Mouse (Mus musculus): ENCODE data around the gene Dip2b. TPM values are rescaled to one million over a fixed set of nuclear protein-coding genes. Genes with fewer than 3 reads are reported as not detected.

Dip2b gene
- total RNA-seq, 2 experiments from 2014 or later = 19.4 to 20.2 TPM

GRCm38 (mm10) chr15:100084882-100085281, 46.4 kb downstream of the Dip2b start:
- DNase-seq = no peak

- peak in 1 of 2 experiments; percentile 14 for DNase-seq
Observed at GRCm38 (mm10) chr15:100088021-100088420, 49.6 kb downstream of the Dip2b start.

- DNase-seq = no peak
Observed at GRCm38 (mm10) chr15:100089645-100090053, 51.2 kb downstream of the Dip2b start.

- DNase-seq = no peak
Observed at GRCm38 (mm10) chr15:100091818-100092217, 53.4 kb downstream of the Dip2b start.

GRCm38 (mm10) chr15:100092258-100092657, 53.8 kb downstream of the Dip2b start:
- no peak for DNase-seq

DNA sequence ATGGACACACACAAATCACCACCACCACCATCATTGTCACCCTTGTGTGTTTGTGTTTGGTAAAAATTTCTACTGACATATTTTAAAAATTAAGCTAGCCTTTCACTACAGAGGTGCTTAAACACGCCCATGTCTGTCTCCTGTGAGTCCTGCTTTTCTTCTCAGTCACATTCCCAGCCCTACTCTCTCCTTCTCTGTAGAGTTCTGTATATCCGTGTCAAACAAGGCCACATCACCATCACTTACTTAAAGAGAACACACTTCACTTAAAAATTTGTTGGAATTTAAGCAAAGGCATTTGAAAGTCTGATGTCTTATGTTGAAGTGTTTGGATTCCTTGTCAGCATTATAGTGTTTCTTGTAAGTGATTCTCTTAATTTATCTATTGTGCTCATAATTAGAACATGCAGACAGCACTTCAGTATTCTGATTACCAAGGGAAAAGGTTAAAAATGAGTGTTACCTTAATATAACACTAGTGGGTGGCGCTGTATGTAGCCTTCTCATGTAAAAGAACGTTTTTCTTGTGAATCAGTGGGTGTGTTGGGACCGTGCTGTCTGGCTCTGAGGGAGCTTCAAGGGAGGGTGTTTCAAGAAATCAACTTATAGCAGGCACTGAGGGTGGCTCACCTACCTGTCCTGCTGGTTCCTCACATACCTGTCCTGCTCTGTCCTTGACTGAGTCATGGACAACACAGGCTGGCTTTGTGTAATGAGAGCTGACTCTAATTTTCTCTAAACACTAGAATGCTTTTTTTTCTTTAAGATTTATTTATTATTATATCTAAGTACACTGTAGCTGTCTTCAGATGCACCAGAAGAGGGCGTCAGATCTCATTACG, 58.3 kb downstream of the Dip2b start:
- DNase-seq = no peak

DNA sequence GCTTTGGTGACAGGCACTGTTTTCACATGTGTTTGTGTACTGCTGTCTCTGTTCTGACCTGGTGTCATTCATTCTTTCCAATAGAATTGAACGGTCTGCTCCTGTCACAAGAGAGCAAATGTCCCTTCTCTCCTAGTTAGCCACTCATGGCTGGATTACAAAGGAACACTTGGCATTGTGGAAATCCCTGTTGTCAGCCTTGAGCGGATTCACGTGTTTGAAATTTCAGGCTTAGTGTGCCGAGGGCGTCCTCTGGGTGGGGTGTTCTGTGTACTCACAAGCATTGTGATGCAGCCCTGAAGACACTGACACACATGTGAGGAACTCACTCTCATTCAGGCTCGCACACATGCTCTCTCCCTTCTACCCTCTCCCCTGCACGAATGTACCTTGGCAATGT, 61.9 kb downstream of the Dip2b start:
- no peak for DNase-seq

DNA sequence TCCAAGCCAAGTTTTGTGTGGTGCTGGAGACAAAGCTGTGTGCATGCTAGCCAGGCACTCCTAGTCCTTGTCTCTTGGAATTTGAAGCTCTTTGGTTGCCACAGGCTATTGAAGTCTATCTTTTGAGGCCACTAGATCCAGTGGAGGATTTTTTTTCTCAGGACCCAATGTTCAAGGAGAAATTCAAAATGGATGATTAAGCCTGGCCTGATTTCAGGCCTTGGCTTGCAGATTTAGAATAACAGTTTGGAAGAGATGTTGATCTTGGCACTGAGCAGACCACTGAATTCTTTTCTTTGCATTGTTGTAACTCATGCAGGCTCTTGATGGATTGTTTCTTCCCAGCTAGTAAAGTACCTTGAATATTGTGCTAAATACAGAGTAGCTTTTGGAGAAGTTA, 62.7 kb downstream of the Dip2b start:
- DNase-seq = peak in 1 of 2 experiments; percentile 35

GRCm38 (mm10) chr15:100104126-100104525, 65.7 kb downstream of the Dip2b start:
- DNase-seq = no peak

DNA sequence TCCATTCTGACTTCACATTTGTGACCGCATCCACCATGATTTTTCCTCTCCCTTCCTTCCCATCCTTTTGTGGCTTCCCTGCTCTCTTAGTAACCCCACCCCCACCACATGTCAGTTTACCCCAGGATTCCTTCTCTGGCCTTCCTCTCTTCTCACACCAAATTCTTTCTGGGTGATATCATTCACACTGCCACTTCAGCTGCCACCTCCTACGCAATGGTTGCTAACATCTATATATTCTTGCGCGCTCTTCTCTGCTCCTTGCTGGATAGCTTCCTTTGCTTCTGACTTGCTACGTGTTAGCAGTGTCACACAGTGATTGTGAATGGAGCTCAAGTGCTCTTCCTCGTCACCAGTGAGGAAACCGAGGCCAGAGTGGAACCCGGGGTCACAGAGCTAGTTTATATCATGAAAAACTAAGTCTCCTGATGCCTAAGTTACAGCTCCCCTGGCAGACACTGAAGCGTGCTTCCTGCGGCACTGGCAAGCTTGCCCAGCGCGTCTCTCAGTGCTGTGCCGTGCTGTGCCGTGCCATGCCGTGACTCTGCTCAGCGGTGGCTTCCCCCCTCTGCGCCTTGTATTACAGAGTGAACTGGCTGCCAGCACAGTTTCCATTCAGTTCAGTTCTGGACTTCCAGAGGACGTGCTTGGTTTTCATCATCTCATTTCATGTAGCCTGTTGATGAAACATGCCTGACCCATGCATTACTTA, 69.8 kb downstream of the Dip2b start:
- DNase-seq = peak in 1 of 2 experiments; percentile 20

GRCm38 (mm10) chr15:100109916-100110315, 71.5 kb downstream of the Dip2b start:
- DNase-seq = no peak

GRCm38 (mm10) chr15:100111891-100112290, 73.4 kb downstream of the Dip2b start:
- no peak for DNase-seq

DNA sequence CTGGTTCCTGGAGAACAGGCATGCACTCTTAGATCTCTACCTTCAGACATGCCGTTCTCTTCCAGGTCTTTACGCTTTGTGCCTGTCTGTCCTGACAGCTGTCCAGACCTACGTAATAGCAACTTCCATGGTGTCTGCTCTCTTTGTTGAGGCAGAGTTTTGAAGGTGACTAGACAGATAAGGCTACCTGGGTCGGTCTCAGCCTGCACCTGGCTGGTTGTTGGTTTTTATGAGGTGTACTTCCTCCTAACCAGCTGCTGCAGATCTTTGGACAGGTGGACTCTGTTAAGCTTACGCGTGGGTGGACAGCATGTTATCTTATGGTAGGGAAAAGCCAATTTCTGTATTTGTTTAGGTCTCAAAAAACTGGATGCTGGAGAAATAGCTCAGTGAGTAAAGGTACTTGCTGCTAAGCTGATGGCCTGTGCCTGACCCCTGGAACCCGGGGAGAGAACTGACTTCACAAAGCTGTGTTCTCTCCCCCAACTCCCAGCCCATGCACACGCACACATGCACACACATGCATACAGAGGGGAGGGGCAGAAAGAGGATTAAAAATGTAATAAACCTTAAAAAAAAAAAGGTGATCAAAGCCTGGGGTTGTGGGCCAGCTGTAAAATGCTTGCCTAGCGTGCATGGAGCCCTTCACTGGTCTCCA, 74.0 kb downstream of the Dip2b start:
- DNase-seq = no peak

- DNase-seq = no peak
Observed at GRCm38 (mm10) chr15:100113343-100114275, 75.1 kb downstream of the Dip2b start.

- DNase-seq = no peak
Observed at GRCm38 (mm10) chr15:100115416-100115815, 77.0 kb downstream of the Dip2b start.

DNA sequence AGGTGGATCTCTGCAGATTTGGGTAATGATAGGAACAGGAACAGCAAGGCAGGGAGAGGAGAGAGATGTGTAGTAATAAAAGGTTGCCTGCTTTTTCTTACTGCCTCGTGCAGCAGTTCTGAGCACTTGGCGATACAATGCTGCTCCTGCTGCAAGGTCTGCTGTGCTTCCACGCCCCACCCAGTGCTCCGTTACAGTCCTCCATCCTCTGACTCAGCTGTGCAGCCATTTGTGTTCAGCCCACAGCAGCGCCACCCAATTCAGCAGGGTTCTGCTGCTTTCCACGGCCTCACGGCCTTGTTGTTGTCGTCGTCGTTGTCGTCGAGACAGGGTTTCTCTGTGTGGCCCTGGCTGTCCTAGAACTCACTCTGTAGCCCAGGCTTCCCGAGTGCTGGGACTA, 77.9 kb downstream of the Dip2b start:
- DNase-seq = no peak

DNA sequence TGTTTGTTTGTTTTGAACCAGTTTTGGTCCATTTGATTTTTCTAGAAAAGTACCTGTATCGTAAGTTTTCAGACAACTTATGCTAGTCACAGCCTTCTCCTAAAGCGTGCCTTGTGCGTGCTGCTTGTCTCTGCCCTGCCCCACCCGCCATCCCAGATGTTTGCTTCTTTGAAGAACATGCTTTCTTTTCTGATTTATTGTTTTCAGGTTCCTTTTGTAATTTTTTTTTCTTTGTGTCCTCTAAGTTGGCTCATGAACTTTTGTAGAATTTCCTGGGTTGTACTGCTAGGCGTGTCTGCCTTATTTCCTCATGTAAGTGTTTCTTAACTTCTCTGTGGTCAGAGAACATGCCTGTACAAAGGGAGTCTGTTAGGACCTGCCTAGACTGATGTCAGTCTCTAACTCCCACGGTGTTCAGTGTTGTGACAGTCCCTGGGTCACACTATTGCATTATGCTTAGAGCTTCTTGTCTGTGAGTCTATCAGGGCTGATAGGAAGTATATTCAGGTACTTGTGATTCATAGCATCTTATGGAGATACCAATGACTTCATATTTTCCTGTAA, 80.8 kb downstream of the Dip2b start:
- peak in 1 of 2 experiments; percentile 19 for DNase-seq

DNA sequence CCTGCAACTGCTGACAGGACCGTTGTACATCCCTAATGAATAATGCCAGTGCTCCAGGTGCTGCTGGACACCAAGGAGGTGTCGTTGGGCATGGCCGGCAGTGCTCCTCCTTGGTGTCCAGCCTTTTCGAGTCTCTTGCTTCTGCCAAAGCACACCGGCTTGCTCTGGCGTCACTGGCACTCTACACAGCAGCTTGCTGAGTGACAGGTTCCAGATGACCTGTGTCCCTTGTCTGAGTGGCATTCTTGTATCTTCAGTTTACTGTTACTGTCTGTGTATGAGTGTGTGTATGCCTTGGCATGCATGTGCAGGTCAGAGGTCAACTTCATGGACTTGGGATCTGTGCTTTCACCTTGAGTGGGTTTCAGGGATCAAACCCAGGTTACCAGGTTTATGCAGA, 83.0 kb downstream of the Dip2b start:
- DNase-seq = peak; percentile 48 to 69

DNA sequence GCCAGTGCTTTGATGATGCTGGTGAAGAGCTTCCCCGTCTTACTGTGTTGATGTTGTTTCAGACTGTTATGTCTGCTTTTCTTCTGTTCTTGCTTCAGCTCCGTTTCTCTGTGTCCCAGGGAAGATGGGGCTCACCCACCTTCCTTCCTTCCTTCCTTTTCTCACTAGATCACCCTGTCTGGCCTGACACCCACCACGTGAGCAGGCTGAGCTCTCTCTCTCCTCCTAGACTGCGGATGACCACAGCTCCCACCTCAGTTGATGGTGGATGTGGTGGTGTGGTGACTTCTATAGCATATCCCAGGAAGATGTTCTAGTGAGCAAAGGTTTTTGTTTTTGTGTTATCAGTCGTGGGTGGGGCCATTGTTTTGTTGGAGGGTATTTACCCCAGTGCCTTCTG, 85.4 kb downstream of the Dip2b start:
- DNase-seq = no peak

DNA sequence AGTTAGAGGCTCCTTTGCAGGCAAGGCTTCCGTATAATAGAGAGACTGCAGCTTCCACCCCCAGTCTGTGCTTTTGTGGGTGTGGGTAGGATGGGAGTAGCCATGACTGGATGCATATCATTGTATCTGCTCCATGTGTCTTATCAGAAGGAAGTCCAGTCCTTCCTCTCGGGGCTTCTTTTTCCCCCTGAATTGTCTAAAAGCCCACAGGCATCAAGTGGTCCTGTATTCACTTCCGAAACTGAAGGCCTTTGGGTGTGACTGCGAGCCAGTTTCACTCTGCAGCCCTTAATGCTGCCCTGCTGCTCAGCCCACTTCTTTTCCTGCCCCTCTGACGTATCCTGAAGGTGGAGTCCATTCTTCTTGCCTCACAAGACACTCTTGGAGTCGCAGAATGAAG, 86.8 kb downstream of the Dip2b start:
- peak; percentile 36 to 60 for DNase-seq

DNA sequence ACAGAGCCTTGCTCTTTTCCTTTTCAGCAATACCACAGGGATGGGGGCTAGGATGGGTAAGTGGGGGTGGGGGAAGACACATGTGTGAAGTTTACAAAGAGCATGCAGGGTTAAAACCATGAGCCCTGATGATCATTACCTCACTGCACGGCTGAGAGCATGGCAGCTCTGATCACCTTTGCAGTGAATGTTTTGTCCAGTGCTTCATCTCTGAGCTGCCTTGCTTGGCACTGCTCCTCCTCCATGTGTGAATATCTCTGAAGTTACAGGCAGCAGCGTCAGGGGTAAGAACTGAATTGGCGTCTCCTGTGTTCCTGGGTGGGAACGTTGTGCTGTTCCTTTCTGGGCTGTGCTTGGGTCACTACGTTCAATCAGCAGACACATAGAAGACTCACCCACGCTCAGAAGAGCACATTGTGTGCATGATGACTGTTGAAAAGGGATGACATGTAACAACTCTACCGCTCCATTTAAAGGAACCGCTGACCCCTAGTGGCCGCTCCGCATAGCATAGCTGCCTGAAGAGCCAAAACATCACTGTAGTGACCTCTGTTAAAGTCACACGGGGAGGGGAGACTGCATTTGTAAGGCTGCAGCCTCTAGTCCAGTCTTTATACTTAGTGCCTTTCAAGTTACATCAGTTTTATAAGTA, 88.1 kb downstream of the Dip2b start:
- DNase-seq = peak; percentile 90 to 94

All from heart, adult 18-20 months (tissue).